Mouse (Mus musculus) bone marrow, adult 2 months (tissue): ENCODE results near the gene Gm17657.

Experiments used
- CTCF ChIP-seq: fragments of 200-500 bp; IDR thresholded peaks from 2 replicates; pipeline ENCODE4 v1.5.1; 2011; ENCODE audit warnings: low read length, control low read depth; ENCODE audit not compliant: control insufficient read depth, insufficient read depth
- POLR2A ChIP-seq: fragments of 200-500 bp; IDR thresholded peaks from 2 replicates; pipeline ENCODE4 v1.6.1; 2011; ENCODE audit warnings: low read depth, mild to moderate bottlenecking, control low read depth, low read length, borderline replicate concordance; ENCODE audit not compliant: control insufficient read depth

GRCm38 (mm10) chr17:29502005-29502668 is 47.3 kb downstream of the Gm17657 start:
- TF ChIP-seq CTCF, result no peak
- no peak for TF ChIP-seq POLR2A
